Mouse (Mus musculus) spleen, adult 18-20 months (tissue): ENCODE data around the gene Tssk3.

Source experiments
- DNase-seq, 2 experiments: peaks; one replicate each; pipeline ENCODE4 v3.0.0; 2022; ENCODE audit warnings: mixed read lengths in 2 of 2

Tssk3 gene

GRCm38 (mm10) chr4:129447778-129448563 lies 42.9 kb downstream of the Tssk3 start:
- no peak for DNase-seq

GRCm38 (mm10) chr4:129447360-129447759 lies 43.5 kb downstream of the Tssk3 start:
- no peak for DNase-seq

GRCm38 (mm10) chr4:129441145-129441544 lies 49.7 kb downstream of the Tssk3 start:
- DNase-seq: no peak

- DNase-seq: no peak
These were observed 50.3 kb downstream of the Tssk3 start, which contains the start of gene Zbtb8b for GRCm38 (mm10) chr4:129440340-129441063. Zbtb8b (minus strand) TSS chr4:129440853.
